Mouse (Mus musculus) spleen, postnatal 14 days (tissue): Measurements from ENCODE around the gene Gsk3b.
"Not testable (repeated sequence)": the region's sequence is repeated elsewhere in the genome, so short reads cannot be mapped to it uniquely, and the experiment has no call there.

Experiments used
- DNase-seq, 2 experiments: peaks; one replicate each; pipeline ENCODE4 v3.0.0; 2021 to 2022; ENCODE audit warnings: low spot score in 2 of 2

The Gsk3b gene

DNA sequence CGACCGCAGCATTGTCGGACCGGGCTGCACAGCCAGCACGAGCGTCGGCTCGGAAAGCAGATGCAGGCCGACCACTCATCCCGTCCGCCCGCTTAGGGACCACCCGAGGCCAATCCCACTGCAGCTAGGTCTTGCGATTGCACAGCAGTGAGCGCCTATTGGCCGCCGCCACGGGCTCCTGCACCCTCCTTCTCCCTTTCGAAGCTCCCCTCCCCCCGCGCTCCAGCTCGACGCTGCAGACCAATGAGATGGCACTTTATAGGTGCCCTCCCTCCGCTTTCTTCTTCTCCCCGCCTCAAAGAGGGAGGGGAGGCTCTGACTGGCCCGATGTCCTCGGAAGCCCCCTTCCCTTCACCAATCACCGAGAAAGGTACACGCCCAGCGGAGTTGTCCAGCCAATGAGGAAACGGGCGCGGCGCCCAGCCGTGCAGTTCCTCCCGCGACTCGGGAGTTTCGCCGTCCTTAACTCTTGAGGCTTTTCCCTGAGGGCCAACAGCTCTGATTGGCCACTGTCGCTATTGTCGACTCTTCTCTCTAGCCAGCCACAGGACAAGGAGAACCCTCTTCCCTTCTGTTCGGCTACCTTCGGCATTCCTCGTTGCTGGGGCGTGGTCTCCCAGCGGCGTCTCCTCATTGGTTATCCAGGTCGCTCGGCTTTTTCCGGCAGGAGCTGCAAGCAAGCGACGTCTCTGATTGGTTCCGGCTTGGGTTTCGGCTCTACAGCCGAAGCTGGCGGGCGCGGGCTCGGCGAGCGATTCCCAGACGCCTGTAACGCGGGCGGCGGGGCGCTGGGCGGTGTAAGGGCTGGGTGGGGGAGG is at the start of gene Gsk3b:
TSS of gene Gsk3b (plus strand) at position 373 of the 818 bp plus-strand sequence.
- peak; percentile 94 to 95 for DNase-seq

- no peak for DNase-seq
These were observed 46.6 kb upstream of the Gsk3b start for GRCm38 (mm10) chr16:38042160-38042559.

DNA sequence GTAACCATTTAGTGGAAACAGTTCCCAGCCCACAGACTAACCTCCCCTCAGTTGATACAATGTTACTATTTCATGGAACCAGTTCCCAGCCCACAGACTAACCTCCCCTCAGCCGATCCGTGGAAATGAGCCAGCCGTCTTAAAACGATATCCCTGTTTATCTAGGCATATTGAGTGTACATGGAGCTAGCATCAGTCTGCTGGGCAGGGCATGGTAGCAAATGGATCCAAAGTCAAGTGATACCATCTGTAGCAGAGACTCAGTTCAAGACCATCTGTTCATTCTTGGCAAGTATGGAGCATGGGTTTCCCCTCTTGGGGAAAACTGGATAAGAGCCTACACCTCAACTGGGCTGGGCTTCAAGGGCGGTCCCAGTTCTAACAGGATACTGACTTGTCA is 44.2 kb upstream of the Gsk3b start:
- no peak for DNase-seq

- DNase-seq = no peak
These were observed 40.8 kb upstream of the Gsk3b start for GRCm38 (mm10) chr16:38047781-38048558.

DNA sequence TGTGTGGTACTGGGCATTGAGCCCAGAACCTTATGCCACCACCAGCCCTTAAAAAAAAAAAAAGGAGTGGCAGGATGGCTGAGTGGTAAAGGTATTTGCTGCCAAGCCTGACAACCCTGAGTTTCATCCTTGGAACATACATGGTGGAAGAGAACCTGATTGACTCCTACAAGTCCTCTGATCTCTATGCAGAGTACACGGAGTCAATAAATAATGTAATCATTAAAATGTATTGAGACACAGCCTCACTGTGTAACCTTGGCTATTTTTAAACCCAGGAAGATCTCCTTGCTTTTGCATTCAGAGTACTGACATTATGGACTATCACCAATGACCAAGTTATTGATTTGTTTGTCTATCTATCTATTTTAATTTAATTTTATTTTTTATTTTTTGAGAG is 30.9 kb upstream of the Gsk3b start:
- no peak for DNase-seq

- DNase-seq = no peak
These were observed 30.0 kb upstream of the Gsk3b start for GRCm38 (mm10) chr16:38058836-38059235.

DNA sequence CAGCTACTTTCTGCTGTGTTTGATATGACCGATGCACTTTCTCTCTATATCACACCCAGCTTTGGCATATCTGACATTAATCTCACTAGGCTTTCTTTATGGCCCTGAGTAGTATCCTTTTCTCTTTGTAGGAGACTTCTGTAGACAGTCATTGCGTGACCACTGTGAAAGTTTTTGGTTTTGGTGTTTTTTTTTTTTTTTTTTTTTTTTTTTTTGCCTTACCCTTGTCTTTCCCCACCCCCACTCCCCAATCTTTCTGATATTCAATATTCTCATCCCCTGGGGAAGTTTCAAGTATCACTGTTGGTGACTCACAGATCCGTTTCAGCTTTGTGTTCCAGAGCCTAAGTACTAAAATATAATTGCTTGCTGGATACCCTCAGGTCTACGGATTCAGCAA is 29.2 kb upstream of the Gsk3b start:
- DNase-seq = no peak

GRCm38 (mm10) chr16:38073859-38074631 is 14.8 kb upstream of the Gsk3b start:
- not testable (repeated sequence) for DNase-seq

GRCm38 (mm10) chr16:38080201-38080600 is 8.6 kb upstream of the Gsk3b start:
- DNase-seq = no peak

DNA sequence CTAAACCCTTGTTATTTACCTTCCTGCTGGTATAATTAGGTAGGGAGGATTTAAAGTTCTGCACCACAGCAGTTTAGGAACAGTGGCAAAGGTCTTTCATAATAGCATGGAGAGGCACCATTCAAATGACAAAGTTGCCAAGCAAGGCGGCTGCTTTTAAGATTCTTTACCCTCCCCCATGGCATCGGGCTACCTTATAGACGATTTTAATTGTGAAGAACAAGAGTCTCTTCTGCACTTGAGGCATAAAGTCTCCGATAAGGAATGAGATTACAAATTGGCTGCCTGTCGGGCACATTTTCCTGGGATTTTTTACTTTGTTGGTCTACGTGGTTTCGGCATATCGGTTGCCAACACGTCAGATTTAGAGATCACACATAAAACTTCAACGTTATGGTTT is 1.6 kb upstream of the Gsk3b start:
- no peak for DNase-seq

GRCm38 (mm10) chr16:38087645-38088125 is 1.1 kb upstream of the Gsk3b start:
- DNase-seq = no peak

DNA sequence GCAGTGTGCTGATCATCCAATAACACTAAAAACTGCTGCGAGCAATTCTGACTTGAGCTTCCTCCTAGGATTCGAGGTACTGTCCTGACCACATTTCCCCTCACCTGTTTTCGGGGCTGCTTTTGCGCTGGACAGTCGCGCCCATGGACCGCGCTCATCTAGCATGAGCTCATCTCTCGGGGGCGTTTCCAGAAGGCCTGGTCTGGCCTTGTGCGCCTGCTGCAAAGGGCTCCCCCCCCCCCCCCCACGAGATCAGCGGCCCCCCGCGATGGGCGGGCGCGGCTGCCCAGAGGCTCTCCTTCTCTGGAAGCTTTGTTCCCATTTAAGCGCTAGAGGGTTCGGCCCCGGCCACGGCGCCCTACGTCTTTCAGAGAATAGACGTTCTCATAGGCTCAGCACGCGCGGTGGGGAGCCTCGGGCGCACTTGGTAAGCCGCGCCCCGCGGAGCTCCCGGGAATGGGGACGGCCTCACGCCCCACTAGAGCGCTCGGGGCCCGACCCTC is 624 bp upstream of the Gsk3b start:
- DNase-seq = no peak

- DNase-seq = peak in 1 of 2 experiments; percentile 59
These were observed 808 bp downstream of the Gsk3b start for GRCm38 (mm10) chr16:38089447-38090170.

DNA sequence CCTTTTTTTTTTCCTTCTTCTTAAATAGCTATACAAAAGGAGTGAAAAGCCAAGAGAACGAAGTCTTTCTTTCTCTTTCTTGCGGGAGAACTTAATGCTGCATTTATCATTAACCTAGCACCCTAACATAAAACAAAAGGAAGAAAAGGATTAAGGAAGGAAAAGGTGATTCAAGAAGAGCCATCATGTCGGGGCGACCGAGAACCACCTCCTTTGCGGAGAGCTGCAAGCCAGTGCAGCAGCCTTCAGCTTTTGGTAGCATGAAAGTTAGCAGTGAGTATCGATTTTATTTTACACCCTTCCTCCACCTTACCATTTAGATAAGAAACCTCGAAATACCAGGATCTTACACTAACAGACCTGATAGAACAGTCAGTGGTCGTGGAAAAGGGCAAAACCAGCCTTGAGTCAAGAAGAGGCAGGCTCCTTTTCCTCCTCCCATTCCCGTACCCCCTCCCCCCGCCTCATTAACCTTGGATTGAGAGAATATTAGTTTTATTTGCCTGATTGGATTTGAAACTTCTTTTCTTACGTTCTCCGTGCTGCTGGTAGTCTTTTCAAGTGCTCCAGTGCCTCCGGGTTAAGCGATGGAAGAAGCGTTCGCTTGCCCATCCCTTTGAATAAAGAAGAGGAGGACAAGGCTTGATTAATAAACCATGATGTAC is 1.7 kb downstream of the Gsk3b start:
- DNase-seq = no peak

- no peak for DNase-seq
These were observed 2.2 kb downstream of the Gsk3b start for GRCm38 (mm10) chr16:38091041-38091440.

DNA sequence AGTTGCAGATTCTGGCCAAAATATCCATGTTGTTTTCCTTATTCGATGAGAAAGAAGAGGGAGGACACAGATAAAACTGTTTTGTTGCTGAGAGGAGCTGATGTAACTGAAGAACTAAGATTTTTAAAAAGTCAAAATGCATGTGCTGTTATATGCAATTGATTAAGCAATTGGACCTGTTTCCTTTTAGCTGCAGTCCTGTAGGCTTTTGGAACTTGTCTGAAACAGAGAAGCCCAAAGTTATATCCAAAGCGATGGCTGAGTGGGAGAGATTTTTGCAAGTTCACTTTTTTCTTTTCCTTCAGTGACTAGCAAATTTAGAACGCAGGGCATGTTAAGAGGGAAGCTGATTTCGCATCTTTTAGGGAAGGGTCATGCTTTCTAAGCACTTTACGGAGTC is 2.9 kb downstream of the Gsk3b start:
- DNase-seq = no peak

- DNase-seq = no peak
These were observed 3.8 kb downstream of the Gsk3b start for GRCm38 (mm10) chr16:38092598-38092997.

GRCm38 (mm10) chr16:38095181-38095851 is 6.5 kb downstream of the Gsk3b start:
- DNase-seq = no peak

DNA sequence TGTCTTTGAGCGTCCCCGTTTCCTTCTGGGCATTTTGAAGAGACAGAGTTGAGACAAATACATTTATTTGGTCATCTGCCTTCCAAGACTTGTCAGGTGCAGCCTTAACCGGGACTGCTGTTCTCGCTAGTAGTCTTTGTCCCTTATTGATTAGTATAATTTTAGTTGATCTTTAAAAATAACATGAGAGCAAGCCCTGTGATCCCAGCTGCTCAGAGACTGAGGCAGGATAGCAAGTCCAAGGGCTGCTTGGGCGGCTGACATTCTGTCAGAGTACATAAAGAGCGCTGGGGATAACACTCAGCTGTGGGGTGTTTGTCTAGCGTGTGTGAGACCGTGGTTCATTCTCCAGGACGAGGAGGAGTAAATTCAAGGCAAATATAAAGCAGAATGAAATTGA is 8.7 kb downstream of the Gsk3b start:
- no peak for DNase-seq

DNA sequence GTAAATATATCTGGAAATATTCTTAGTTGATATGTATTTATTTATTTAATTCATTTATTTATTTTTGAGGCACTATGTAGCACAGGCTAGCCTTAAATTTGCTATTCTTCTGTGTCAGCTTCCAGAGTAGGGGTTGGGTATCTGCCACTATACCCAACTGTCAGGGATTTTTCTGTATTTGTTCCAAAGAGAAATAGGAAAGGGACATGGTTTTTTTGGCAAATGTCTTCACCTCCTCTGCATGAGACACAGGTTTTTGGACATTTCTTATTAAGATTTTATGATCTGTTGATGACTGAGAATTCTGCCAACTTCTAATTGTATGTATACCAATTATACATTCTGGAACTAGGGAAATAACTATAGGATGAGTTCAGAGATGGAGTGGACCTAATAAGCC is 10.5 kb downstream of the Gsk3b start:
- no peak for DNase-seq
